Mouse (Mus musculus): ENCODE measurements around the gene Gm49369. TPM values are rescaled to one million over a fixed set of nuclear protein-coding genes. Genes with fewer than 3 reads are reported as not detected.

The Gm49369 gene
- polyA plus RNA-seq, 1 experiment from 2014 or later = 3.0 TPM

- H3K9ac ChIP-seq (replicated peaks) = no peak overlapping the region
- 79% methylated on average over 4 of the region's 4 CpGs for WGBS
- H3K4me2 ChIP-seq (replicated peaks) = no peak overlapping the region
These were observed 19.4 kb downstream of the Gm49369 start for GRCm38 (mm10) chr7:142363107-142363506.

GRCm38 (mm10) chr7:142360743-142361142 lies 21.7 kb downstream of the Gm49369 start:
- no peak for ATAC-seq (replicated peaks)
- H3K27ac ChIP-seq (replicated peaks) = no peak overlapping the region
- no peaks in the 10 kb centered on the region for H3K4me1 ChIP-seq
- no peak overlapping the region for H3K4me2 ChIP-seq (replicated peaks)
- no peaks in the 10 kb centered on the region for H3K36me3 ChIP-seq
- no peaks in the 10 kb centered on the region for H3K27me3 ChIP-seq
- no peak overlapping the region for H3K9ac ChIP-seq (replicated peaks)
- H3K4me3 ChIP-seq = no peak overlapping the region
- H3K9me3 ChIP-seq = no peaks in the 10 kb centered on the region

More at GRCm38 (mm10) chr7:142363107-142363506, 19.4 kb downstream of the Gm49369 start:
- H3K9me3 ChIP-seq = no peaks in the 10 kb centered on the region
- no peaks in the 10 kb centered on the region for H3K36me3 ChIP-seq
- no peaks in the 10 kb centered on the region for H3K27me3 ChIP-seq
- no peak for ATAC-seq (replicated peaks)
- no peak overlapping the region for H3K27ac ChIP-seq (replicated peaks)
- H3K4me1 ChIP-seq = no peaks in the 10 kb centered on the region
- H3K4me3 ChIP-seq = no peak overlapping the region

- H3K4me1 ChIP-seq = no peaks in the 10 kb centered on the region
- H3K4me2 ChIP-seq (replicated peaks) = no peak overlapping the region
- no peak for ATAC-seq (replicated peaks)
- H3K36me3 ChIP-seq = no peaks in the 10 kb centered on the region
- no peak overlapping the region for H3K9ac ChIP-seq (replicated peaks)
- H3K27ac ChIP-seq (replicated peaks) = no peak overlapping the region
- H3K4me3 ChIP-seq = no peak overlapping the region
- no peaks in the 10 kb centered on the region for H3K9me3 ChIP-seq
- WGBS = 75% methylated on average over 8 of the region's 8 CpGs
- H3K27me3 ChIP-seq = no peaks in the 10 kb centered on the region
These were observed 23.3 kb downstream of the Gm49369 start for GRCm38 (mm10) chr7:142359129-142359528.

DNA sequence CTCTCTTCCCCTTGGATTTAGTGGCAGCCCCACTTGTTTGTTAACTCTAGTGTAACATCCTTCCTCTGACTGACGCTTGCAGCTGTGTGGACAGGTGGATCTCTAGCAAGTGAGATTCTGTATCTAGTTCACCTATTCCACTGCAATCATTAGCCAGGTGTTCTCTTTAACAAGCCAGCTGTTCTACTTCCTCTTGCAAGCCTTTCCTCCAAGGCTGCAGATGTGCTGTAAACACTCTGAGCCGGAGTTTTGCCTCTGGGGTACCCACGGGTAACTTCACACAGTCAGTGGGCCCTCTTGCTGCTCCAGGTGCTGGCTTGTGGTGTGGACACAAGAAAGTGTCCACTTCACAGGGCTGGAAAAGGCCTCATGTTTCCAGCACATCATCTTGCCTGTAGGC lies 24.9 kb downstream of the Gm49369 start:
- no peak overlapping the region for H3K4me2 ChIP-seq (replicated peaks)
- H3K9me3 ChIP-seq = no peaks in the 10 kb centered on the region
- H3K9ac ChIP-seq (replicated peaks) = no peak overlapping the region
- H3K27ac ChIP-seq (replicated peaks) = no peak overlapping the region
- ATAC-seq (replicated peaks) = no peak
- H3K36me3 ChIP-seq = no peaks in the 10 kb centered on the region
- 0 out of 2 replicates have a peak, but pooled peaks cover under 1% of the 10 kb centered on the region for H3K4me1 ChIP-seq
- 79% methylated on average over 3 of the region's 3 CpGs for WGBS
- no peaks in the 10 kb centered on the region for H3K27me3 ChIP-seq
- no peak overlapping the region for H3K4me3 ChIP-seq

- Histone ChIP-seq H3K36me3 (no peaks in the 10 kb centered on the region), H3K9me3 (no peaks in the 10 kb centered on the region), H3K4me1 (peaks cover 16% of the 10 kb centered on the region), H3K27ac (replicated peaks) (no peak overlapping the region), H3K4me2 (replicated peaks) (no peak overlapping the region), H3K9ac (replicated peaks) (no peak overlapping the region), H3K4me3 (no peak overlapping the region), H3K27me3 (no peaks in the 10 kb centered on the region)
- ATAC-seq (replicated peaks) = no peak
- 85% methylated on average over 8 of the region's 8 CpGs for WGBS
These were observed 27.7 kb downstream of the Gm49369 start for GRCm38 (mm10) chr7:142354661-142355233.

- Histone ChIP-seq H3K4me2 (replicated peaks) (no peak overlapping the region), H3K4me1 (peaks cover 21% of the 10 kb centered on the region), H3K9me3 (no peaks in the 10 kb centered on the region), H3K27ac (replicated peaks) (no peak overlapping the region), H3K36me3 (no peaks in the 10 kb centered on the region), H3K9ac (replicated peaks) (no peak overlapping the region), H3K4me3 (no peak overlapping the region), H3K27me3 (no peaks in the 10 kb centered on the region)
- no peak for ATAC-seq (replicated peaks)
- WGBS = 73% methylated on average over 5 of the region's 5 CpGs
These were observed 28.6 kb downstream of the Gm49369 start for GRCm38 (mm10) chr7:142353854-142354253.

GRCm38 (mm10) chr7:142351569-142351968 lies 30.9 kb downstream of the Gm49369 start:
- Histone ChIP-seq H3K9me3 (no peaks in the 10 kb centered on the region), H3K27ac (replicated peaks) (peak overlapping the region; percentile 45), H3K4me3 (no peak overlapping the region), H3K36me3 (no peaks in the 10 kb centered on the region), H3K4me1 (peaks cover 21% of the 10 kb centered on the region), H3K4me2 (replicated peaks) (no peak overlapping the region), H3K27me3 (no peaks in the 10 kb centered on the region), H3K9ac (replicated peaks) (no peak overlapping the region)
- peak; percentile 41 for ATAC-seq (replicated peaks)
- 56% methylated on average over 5 of the region's 5 CpGs for WGBS

DNA sequence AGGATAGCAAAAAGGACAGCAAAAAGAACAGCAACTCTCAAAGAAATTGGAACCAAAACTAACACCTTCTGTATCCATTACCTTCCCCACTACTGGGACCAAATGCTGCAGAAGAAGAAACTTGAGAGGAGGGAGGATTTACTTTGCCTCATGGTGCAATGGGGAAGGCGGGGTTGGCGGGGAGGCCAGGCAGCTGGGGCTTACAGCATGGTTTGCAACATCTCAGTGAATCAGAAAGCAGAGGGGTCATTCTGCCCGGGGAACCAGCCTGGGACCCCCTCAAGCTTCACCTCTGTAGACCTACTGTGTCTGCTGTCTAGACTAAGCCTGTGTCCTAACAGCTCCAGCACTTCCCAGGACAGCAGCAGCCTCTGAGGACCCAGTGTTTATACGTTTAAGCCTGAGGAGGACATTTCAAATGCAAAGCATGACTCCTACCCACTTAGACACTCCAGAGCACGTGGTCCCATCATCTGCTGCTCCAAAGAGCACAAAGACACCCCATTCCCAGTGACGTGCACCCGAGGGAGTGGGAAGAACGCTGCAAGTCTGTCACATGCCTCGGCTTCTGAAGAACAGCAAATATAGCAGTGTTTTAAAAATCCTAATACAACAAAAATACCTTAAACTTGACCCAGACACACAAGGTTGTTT lies 33.0 kb downstream of the Gm49369 start:
- Histone ChIP-seq H3K27me3 (no peaks in the 10 kb centered on the region), H3K9me3 (no peaks in the 10 kb centered on the region), H3K27ac (replicated peaks) (peak overlapping the region; percentile 79), H3K36me3 (no peaks in the 10 kb centered on the region), H3K4me2 (replicated peaks) (no peak overlapping the region), H3K4me3 (no peak overlapping the region), H3K4me1 (peaks cover 21% of the 10 kb centered on the region), H3K9ac (replicated peaks) (no peak overlapping the region)
- ATAC-seq (replicated peaks) = peak; percentile 88
- WGBS = 29% methylated on average over 9 of the region's 9 CpGs

- Histone ChIP-seq H3K9ac (replicated peaks) (no peak overlapping the region), H3K4me3 (no peak overlapping the region), H3K9me3 (no peaks in the 10 kb centered on the region), H3K36me3 (no peaks in the 10 kb centered on the region), H3K4me2 (replicated peaks) (no peak overlapping the region), H3K4me1 (peaks cover 20% of the 10 kb centered on the region), H3K27me3 (no peaks in the 10 kb centered on the region), H3K27ac (replicated peaks) (no peak overlapping the region)
- 78% methylated on average over 4 of the region's 4 CpGs for WGBS
- ATAC-seq (replicated peaks) = no peak
These were observed 34.9 kb downstream of the Gm49369 start for GRCm38 (mm10) chr7:142347542-142347941.

GRCm38 (mm10) chr7:142342247-142342640 lies 40.2 kb downstream of the Gm49369 start:
- H3K27ac ChIP-seq (replicated peaks) = no peak overlapping the region
- no peaks in the 10 kb centered on the region for H3K4me1 ChIP-seq
- H3K4me3 ChIP-seq = no peak overlapping the region
- no peaks in the 10 kb centered on the region for H3K36me3 ChIP-seq
- 85% methylated on average over 3 of the region's 3 CpGs for WGBS
- H3K9me3 ChIP-seq = no peaks in the 10 kb centered on the region
- ATAC-seq (replicated peaks) = no peak
- no peaks in the 10 kb centered on the region for H3K27me3 ChIP-seq
- H3K9ac ChIP-seq (replicated peaks) = no peak overlapping the region
- no peak overlapping the region for H3K4me2 ChIP-seq (replicated peaks)

DNA sequence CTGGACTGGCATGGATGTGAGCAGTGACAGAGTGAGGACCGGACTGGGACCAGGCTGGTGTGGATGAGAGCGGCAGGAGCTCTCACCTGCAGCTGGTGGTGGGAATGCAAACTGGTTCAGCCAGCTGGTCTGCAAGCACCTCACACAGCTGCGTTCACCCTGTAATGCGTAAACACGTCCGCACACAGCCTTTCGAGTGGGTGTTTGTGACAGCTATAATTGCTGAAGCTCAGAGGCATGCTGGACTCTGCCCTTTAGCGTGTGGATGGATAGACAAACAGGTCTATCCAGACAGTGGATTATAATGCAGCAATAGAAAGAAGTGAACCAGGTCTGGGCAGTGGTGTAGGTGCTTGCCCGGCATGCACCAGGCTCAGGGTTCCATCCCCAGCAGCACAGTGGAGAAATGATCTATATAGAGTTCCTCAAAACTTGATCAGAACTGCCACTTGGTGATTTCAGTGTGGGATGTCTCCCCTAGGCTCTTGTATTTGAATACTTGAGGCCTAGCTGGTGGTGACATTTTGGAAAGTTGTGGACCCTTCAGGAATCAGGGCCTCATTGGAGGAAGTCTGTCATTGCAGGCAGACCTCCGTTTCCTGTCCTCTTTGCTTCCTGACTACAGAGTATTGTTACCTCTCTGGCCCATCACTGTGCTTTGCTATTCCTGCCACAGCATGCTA lies 40.8 kb downstream of the Gm49369 start:
- ATAC-seq (replicated peaks) = no peak
- WGBS = 74% methylated on average over 10 of the region's 10 CpGs
- Histone ChIP-seq H3K4me3 (no peak overlapping the region), H3K9me3 (no peaks in the 10 kb centered on the region), H3K4me1 (no peaks in the 10 kb centered on the region), H3K27me3 (no peaks in the 10 kb centered on the region), H3K9ac (replicated peaks) (no peak overlapping the region), H3K36me3 (no peaks in the 10 kb centered on the region), H3K4me2 (replicated peaks) (no peak overlapping the region), H3K27ac (replicated peaks) (no peak overlapping the region)

DNA sequence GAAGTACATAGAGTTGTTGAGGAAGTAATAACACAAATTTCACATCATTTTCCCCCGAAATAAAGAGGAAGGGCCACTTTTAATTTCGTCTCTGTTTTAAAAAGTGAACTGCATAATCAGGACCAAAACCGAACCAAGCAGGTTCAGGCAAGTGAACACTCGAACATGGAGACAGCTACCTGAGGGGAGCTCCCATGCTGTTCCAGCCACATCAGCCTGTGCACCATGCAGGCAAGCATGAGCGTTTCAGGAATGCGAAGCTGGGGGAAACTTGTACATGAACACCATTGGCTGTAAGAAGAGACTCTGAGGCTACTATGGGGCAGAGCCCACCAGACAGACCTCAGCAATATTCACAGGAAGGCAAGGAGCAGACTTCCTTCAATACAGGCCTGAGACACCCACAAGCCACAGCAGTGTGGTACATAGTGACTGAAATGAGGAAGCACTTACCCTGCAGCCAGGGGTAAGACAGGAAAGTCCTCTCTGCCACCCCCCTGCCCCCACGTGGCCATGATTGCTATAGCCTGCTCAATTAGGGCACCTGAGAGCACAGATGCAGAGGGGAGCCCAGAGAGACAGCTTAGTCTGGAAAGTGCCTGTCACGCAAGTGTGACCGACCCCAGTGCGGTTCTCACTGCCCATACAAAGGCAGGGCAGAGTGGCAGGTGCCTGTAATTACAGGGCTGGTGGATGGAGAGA lies 42.0 kb downstream of the Gm49369 start:
- ATAC-seq (replicated peaks) = no peak
- WGBS = 59% methylated on average over 10 of the region's 10 CpGs

More for the DNA sequence above, 42.0 kb downstream of the Gm49369 start:
- Histone ChIP-seq H3K4me3 (no peak overlapping the region), H3K27ac (replicated peaks) (no peak overlapping the region), H3K4me1 (no peaks in the 10 kb centered on the region), H3K9me3 (no peaks in the 10 kb centered on the region), H3K27me3 (no peaks in the 10 kb centered on the region), H3K9ac (replicated peaks) (no peak overlapping the region), H3K36me3 (no peaks in the 10 kb centered on the region), H3K4me2 (replicated peaks) (no peak overlapping the region)

All from forebrain, embryonic 15.5 days (tissue).